Mouse (Mus musculus) hindbrain, postnatal 0 days (tissue): ENCODE results near the gene Arl5c. TPM values are rescaled to one million over a fixed set of nuclear protein-coding genes. Genes with fewer than 3 reads are reported as not detected.

Source experiments
- ATAC-seq: fragments of 200-750 bp; cut with Nextera tagmentation; 2 replicates; pipeline ENCODE4 v1.8.0; 2017; ENCODE audit warnings: mild to moderate bottlenecking, moderate TSS enrichment, moderate library complexity
- DNase-seq: peaks from one replicate; pipeline ENCODE4 v3.0.0-alpha.2; 2015; ENCODE audit warnings: low spot score
- H3K27ac ChIP-seq: fragments of 300-500 bp; sonication (generic); 2 replicates; pipeline ENCODE4 v1.5.1; 2014; ENCODE audit warnings: mild to moderate bottlenecking
- H3K27me3 ChIP-seq: fragments of 300-500 bp; sonication (generic); 2 replicates; pipeline ENCODE4 v1.6.1; 2014; ENCODE audit warnings: low read length, mixed read lengths; ENCODE audit not compliant: insufficient read depth
- H3K36me3 ChIP-seq: fragments of 300-500 bp; sonication (generic); 2 replicates; pipeline ENCODE4 v1.6.1; 2014; ENCODE audit warnings: low read length, mixed read lengths; ENCODE audit not compliant: insufficient read depth
- H3K4me1 ChIP-seq: fragments of 300-500 bp; sonication (generic); 2 replicates; pipeline ENCODE4 v1.6.1; 2014; ENCODE audit warnings: antibody characterized with exemption, low read length, mixed read lengths; ENCODE audit not compliant: insufficient read depth
- H3K4me2 ChIP-seq: fragments of 300-500 bp; sonication (generic); 2 replicates; pipeline ENCODE4 v1.6.1; 2014; ENCODE audit warnings: low read depth, mild to moderate bottlenecking, low read length, moderate library complexity, mixed read lengths
- H3K4me3 ChIP-seq: fragments of 300-500 bp; sonication (generic); 2 replicates; pipeline ENCODE4 v1.5.1; 2014; ENCODE audit warnings: low read length
- H3K9ac ChIP-seq: fragments of 300-500 bp; sonication (generic); replicated peaks from 2 replicates; pipeline ENCODE4 v1.6.1; 2014; ENCODE audit warnings: mild to moderate bottlenecking, low read length, moderate library complexity, mixed read lengths
- H3K9me3 ChIP-seq: fragments of 300-500 bp; sonication (generic); 2 replicates; pipeline ENCODE4 v1.6.1; 2016; ENCODE audit warnings: low read length, mixed read lengths
- CTCF ChIP-seq: IDR thresholded peaks from 2 replicates; pipeline ENCODE4 v1.5.1; 2016; ENCODE audit warnings: antibody characterized with exemption, control low read depth, low read depth
- WGBS: fragments of 180-500 bp; shearing (Covaris S2); extraction: QIAGEN DNeasy Blood & Tissue Kit; methylation state at CpG from one replicate; pipeline ENCODE4 v1.1.7; 2014; 5-methylcytosine and 5-hydroxymethylcytosine counted together
- microRNA-seq, 2 experiments: library from miRNA; unstranded; fragments of <30 nt; microRNA quantifications; one replicate each; pipeline ENCODE4; 2016
- polyA plus RNA-seq: library from polyadenylated mRNA; unstranded; fragments of >200 nt; fragmentation: Nextera tagmentation; extraction: Ambion mirVana; gene quantifications from 2 replicates; pipeline ENCODE4 v1.2.1, GENCODE M21; 2015
- total RNA-seq: library from RNA; depleted of rRNA; stranded (reverse); fragments of >200 nt; gene quantifications from 2 replicates; pipeline ENCODE4 v1.2.3, GENCODE M21; 2014; rRNA removed

The Arl5c gene
- total and polyA plus RNA-seq, 2 experiments from 2014 or later: 2.6 to 4.8 TPM

GRCm38 (mm10) chr11:97942420-97943111 lies 53.4 kb downstream of the Arl5c start:
- DNase-seq (no peak), ATAC-seq (no peak)
- Histone ChIP-seq H3K27ac (no peak overlapping the region), H3K4me3 (no peak overlapping the region), H3K4me2 (no peak overlapping the region), H3K9me3 (no peaks in the 10 kb centered on the region), H3K9ac (no peak overlapping the region), H3K36me3 (no peaks in the 10 kb centered on the region), H3K27me3 (no peaks in the 10 kb centered on the region), H3K4me1 (no peaks in the 10 kb centered on the region)
- 82% methylated on average over 15 of the region's 15 CpGs for WGBS
- no peak for TF ChIP-seq CTCF

Small RNA genes within 50 kb of the gene (microRNA-seq; reads per million reads assigned to microRNA genes)
- gene Gm22461: 0 reads per million in 2 experiments
- gene Gm27597: 0 reads per million in 2 experiments

Other genes starting within 250 kb of the Arl5c start
- 13.3 and 14.2 TPM in 2 replicates for gene Cwc25, start 229.6 kb downstream of the Arl5c start, total RNA-seq
- gene Cwc25, start 229.6 kb downstream of the Arl5c start, polyA plus RNA-seq: 11.9 and 12.9 TPM in 2 replicates
- not detected in 2 replicates for gene 1700001P01Rik, start 220.3 kb downstream of the Arl5c start, total RNA-seq
- gene 1700001P01Rik, start 220.3 kb downstream of the Arl5c start, polyA plus RNA-seq: not detected in 2 replicates
- gene Rpl23, start 213.7 kb downstream of the Arl5c start, total RNA-seq: 124 and 141 TPM in 2 replicates
- gene Rpl23, start 213.7 kb downstream of the Arl5c start, polyA plus RNA-seq: 351 and 362 TPM in 2 replicates
- 177 and 187 TPM in 2 replicates for gene Lasp1, start 197.2 kb downstream of the Arl5c start, total RNA-seq
- gene Lasp1, start 197.2 kb downstream of the Arl5c start, polyA plus RNA-seq: 121 and 137 TPM in 2 replicates
- 29.4 and 30.0 TPM in 2 replicates for gene B230217C12Rik, start 155.4 kb downstream of the Arl5c start, total RNA-seq
- 31.6 and 32.3 TPM in 2 replicates for gene B230217C12Rik, start 155.4 kb downstream of the Arl5c start, polyA plus RNA-seq
- gene Fbxo47, start 112.0 kb downstream of the Arl5c start, total RNA-seq: 0.47 and 1.2 TPM in 2 replicates
- gene Fbxo47, start 112.0 kb downstream of the Arl5c start, polyA plus RNA-seq: 0.34 and 0.36 TPM in 2 replicates
- gene Plxdc1, start 9.7 kb downstream of the Arl5c start, total RNA-seq: 1.5 and 3.8 TPM in 2 replicates
- gene Plxdc1, start 9.7 kb downstream of the Arl5c start, polyA plus RNA-seq: 4.2 and 4.6 TPM in 2 replicates
- 83.4 and 84.4 TPM in 2 replicates for gene Cacnb1, start 26.9 kb upstream of the Arl5c start, total RNA-seq
- 43.1 and 51.0 TPM in 2 replicates for gene Cacnb1, start 26.9 kb upstream of the Arl5c start, polyA plus RNA-seq
- 462 and 515 TPM in 2 replicates for gene Rpl19, start 30.5 kb upstream of the Arl5c start, total RNA-seq
- gene Rpl19, start 30.5 kb upstream of the Arl5c start, polyA plus RNA-seq: 650 and 673 TPM in 2 replicates
- gene Stac2, start 57.3 kb upstream of the Arl5c start, total RNA-seq: 4.4 and 6.9 TPM in 2 replicates
- gene Stac2, start 57.3 kb upstream of the Arl5c start, polyA plus RNA-seq: 5.8 and 6.1 TPM in 2 replicates
- 15.7 and 20.9 TPM in 2 replicates for gene Fbxl20, start 154.2 kb upstream of the Arl5c start, total RNA-seq
- 11.9 and 13.0 TPM in 2 replicates for gene Fbxl20, start 154.2 kb upstream of the Arl5c start, polyA plus RNA-seq
- 32.7 and 39.5 TPM in 2 replicates for gene Med1, start 197.1 kb upstream of the Arl5c start, total RNA-seq
- 48.9 and 49.0 TPM in 2 replicates for gene Med1, start 197.1 kb upstream of the Arl5c start, polyA plus RNA-seq
- 27.4 and 28.5 TPM in 2 replicates for gene Cdk12, start 206.9 kb upstream of the Arl5c start, total RNA-seq
- 5.8 and 6.6 TPM in 2 replicates for gene Cdk12, start 206.9 kb upstream of the Arl5c start, polyA plus RNA-seq